Mouse (Mus musculus) erythroid progenitor cell, adult 5-6 weeks (primary cell): ENCODE measurements around the gene Psmd13. TPM values are rescaled to one million over a fixed set of nuclear protein-coding genes. Genes with fewer than 3 reads are reported as not detected.

ENCODE experiments used
- ATAC-seq: replicated peaks from 2 replicates; pipeline ENCODE4 v1.8.0; 2016; ENCODE audit warnings: moderate number of reproducible peaks, mild to moderate bottlenecking, moderate TSS enrichment, inconsistent platforms; ENCODE audit not compliant: poor library complexity, low FRiP score, severe bottlenecking
- total RNA-seq, 2 experiments: library from RNA; stranded (forward) in 1 of 2; stranded (reverse) in 1 of 2; fragments of 150-400 nt in 1 of 2; fragments of 186-747, 209-891 nt in 1 of 2; gene quantifications; 2 replicates each; pipeline versions ENCODE4 v1.2.3 to v1.2.4; 2015 to 2017; ENCODE audit warnings: low replicate concordance in 2 of 2

Psmd13 gene
- total RNA-seq (2015; ENCODE audit: low replicate concordance) (74.2 and 90.1 TPM in 2 replicates), total RNA-seq (2017; ENCODE audit: low replicate concordance) (136 and 162 TPM in 2 replicates)

GRCm38 (mm10) chr7:140881696-140882468 lies at the start of gene Psmd13, which contains the start of gene Sirt3:
TSS of gene Psmd13 (plus strand) at chr7:140881968.
TSS of gene Sirt3 (minus strand) at chr7:140882309.
- peak; percentile 91 for ATAC-seq

- ATAC-seq: no peak
Observed at GRCm38 (mm10) chr7:140833341-140833740, 48.4 kb upstream of the Psmd13 start.

DNA sequence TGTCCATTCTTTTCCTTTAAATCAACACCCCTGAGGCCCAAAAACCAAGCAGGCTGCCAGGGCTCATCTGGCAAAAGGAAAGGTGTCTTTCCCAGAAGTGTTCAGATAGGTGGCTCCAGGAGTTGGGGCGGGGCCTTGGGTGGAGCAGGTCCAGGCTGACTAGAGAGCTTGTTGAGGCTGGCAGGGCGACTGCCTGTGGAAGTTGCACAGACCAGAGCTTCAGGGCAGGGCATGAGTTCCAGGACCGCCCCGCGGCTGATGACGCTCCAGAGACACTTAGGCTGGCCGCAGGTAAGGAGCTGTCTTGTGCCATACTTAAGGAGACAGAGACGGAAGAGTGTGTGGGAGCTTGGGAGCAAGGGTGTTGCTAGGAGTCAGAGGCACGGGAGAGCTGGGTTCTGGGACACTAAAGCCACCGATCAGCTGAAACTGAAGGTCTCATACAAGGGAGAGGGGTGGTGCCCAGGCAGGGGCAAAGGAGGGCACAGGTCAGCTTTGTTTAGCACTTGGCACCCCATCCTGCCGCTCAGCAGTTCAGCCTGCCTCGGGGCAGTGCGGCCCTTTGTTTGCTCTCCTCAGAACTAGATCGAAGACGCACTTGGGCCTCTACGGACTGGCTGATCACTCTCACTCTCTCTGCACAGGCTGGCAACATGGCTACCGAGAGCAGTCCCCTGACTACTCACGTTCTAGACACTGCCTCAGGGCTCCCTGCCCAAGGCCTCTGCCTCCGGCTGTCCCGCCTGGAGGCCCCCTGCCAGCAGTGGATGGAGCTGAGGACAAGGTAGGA lies 46.6 kb upstream of the Psmd13 start, which contains the start of gene Urah:
Gene Urah (plus strand): TSS at position 51 of the 790 bp plus-strand sequence.
- 0 out of 2 replicates have a peak, but pooled peaks have one; percentile 25 for ATAC-seq

DNA sequence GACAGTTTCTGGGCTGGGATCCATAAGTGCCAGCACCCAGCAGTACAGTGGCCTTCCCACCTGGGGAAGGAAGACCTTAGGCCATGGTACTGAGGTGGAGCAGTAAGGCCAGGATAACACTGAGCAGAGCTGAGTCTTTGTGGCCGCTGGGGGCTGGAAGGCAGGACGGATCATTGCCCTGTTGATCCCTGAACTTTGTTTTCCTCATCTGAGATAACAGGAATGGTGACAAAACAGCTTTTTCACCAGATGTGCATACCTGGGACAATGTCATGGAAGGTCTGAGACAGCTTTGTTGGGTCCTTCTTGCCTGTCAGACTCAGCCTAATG lies 46.0 kb upstream of the Psmd13 start:
- ATAC-seq: no peak

- ATAC-seq: no peak
Observed at GRCm38 (mm10) chr7:140836243-140837115, 45.3 kb upstream of the Psmd13 start.

GRCm38 (mm10) chr7:140839556-140839955 lies 42.2 kb upstream of the Psmd13 start:
- ATAC-seq: no peak

GRCm38 (mm10) chr7:140840750-140841735 lies 40.7 kb upstream of the Psmd13 start:
- no peak for ATAC-seq

GRCm38 (mm10) chr7:140843806-140844205 lies 38.0 kb upstream of the Psmd13 start:
- ATAC-seq: no peak

DNA sequence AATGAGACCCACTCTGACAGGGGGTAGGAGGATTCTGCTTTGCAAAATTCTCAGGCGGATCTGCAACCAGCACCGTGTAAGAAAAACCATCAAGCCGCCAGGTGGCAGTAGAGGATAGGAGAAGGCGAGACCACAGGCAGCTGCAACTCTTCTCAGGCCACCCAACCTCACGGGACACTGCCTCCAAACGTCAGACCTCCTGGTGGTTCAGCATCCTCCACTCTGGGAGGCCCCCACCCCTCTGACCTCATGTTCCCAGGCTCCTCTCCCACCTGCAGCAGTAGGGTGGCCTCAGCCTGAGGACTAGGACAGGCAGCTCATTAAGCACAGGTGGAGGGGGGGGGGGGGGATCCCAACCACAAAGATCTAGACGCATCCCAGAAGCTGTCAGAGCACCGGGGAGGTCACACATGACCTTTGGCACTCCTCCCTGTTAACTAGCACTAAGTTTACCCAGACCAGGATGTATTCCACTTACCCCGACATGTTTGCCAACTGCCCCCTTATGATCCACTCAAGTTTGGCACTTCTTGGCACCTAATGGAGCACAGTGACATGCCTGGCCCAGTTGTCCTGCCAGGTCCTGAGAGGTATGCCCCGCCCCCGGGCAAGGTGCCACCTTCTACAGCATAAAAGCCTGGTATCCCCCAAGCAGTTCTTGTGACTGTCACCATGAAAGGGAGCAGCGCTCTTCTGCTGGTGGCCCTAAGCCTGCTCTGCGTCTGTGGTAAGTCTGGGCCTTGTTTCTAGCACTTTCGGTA lies 36.7 kb upstream of the Psmd13 start, which contains the start of gene Scgb1c1:
Gene Scgb1c1 (plus strand): TSS at position 643 of the 761 bp plus-strand sequence.
- peak; percentile 60 for ATAC-seq

DNA sequence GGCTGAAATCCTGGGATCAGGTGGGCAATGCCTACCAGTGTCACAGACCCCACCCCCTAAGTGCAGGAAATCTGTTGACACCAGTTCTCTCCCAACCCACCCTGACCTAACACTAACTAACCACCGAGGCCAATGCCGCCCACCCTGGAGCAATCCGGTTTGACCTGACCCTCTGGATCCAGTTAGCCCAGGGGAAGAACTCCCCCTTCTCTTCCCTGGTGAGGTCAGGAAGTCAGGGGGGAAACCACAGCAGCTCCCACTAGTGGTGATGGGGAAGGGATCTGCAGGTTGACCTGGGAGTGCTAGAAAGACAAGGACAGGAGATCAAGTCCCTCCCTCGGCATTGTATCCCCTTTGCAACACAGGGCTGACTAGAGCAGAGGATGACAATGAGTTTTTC lies 36.1 kb upstream of the Psmd13 start:
- no peak for ATAC-seq

- no peak for ATAC-seq
Observed at GRCm38 (mm10) chr7:140846676-140847075, 35.1 kb upstream of the Psmd13 start.

DNA sequence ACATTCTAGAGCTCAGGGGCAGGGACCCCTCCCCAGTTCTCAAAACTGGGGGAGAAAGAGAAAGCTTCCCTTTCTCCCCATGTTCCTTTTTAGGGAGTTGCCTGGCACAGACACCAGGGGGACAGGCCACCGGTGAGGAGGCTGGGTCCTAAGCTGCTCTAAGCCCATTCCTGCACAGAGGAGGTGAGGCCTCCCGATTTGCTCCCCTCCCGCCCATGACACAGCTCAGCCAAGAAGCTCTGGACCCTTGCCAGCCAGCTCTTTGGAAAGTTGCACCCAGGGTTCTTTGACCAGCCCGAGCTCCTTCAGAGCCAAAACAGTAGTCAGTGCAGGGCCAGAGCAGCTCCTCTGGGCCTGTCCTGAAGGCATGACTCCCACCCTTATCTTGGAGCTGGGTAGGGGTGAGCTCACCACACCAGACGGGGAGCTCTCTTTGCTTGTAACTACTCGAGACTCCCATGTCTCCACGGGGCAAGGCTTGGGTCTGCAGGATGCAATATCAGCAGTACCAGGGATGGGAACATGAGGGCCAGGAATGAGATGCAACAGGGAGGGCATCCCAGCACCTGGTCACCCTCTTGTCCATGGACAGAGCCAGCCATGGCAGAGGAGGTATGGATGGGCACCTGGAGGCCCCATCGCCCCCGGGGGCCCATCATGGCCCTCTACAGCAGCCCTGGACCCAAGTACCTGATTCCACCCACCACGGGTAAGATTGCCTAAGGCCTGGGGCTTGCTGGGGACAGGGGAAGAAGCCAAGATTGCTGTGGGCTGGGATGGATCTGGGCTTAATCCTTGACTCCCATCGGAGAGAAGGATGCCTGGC lies 33.8 kb upstream of the Psmd13 start, which contains the start of gene Odf3:
Gene Odf3 (plus strand): TSS at position 51 of the 826 bp plus-strand sequence.
- ATAC-seq: no peak

DNA sequence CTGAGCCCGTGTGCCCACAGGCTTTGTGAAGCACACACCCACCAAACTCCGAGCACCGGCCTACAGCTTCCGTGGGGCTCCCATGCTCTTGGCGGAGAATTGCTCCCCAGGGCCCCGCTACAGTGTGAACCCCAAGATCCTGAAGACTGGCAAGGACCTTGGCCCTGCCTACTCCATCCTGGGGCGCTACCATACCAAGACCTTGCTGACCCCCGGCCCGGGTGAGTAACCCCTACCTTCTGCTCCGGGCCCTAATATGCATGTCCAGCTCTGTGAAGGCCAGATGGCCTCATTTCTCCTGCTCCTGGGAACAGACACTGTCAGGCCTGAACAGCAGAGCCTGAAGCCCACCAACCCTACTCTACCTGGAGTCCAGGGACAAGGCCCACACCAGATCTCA lies 33.2 kb upstream of the Psmd13 start:
- ATAC-seq: no peak

GRCm38 (mm10) chr7:140851916-140852315 lies 29.9 kb upstream of the Psmd13 start:
- no peak for ATAC-seq

DNA sequence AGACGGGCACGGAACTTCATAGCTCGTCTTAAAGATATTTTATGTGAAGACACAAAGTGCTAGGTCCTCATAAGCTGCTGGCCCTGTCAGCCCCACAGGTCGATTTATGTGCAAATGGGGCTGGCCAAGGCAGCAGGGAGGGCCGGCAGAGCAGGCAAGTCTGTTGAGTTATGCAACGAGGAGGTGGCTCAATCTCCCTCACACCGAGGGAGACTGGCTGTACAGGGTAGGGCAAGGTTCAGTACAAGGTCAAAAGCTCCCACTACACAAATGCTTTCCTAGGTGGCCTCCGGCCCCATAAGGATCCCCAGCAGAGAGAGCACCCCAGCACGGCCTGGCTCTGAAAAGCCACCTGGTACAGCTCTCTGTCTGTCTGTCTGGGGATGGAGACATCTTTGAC lies 28.4 kb upstream of the Psmd13 start:
- no peak for ATAC-seq

DNA sequence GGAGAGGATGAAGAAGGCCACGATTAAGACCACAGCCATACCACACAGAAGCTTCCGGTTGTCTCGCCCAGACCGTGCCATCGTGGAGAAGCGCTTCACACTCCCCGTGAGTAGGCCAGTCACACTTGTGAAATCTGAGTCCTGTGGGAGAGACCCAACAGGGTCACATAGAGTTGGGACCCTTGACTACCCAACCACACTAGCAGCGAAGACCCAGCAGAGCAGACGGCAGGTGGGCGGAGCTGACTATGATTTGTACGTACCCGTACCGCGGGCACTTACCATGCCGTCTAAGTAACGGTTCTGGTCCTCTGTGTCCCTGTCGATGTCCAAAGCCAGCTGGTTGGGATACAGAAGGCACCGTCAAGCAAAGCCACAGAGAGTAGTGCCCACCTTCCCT lies 27.3 kb upstream of the Psmd13 start:
- no peak for ATAC-seq

GRCm38 (mm10) chr7:140855181-140855580 lies 26.6 kb upstream of the Psmd13 start:
- no peak for ATAC-seq
